Mouse (Mus musculus) hindbrain, embryonic 15.5 days (tissue): ENCODE results near the gene Slc35a3. TPM values are rescaled to one million over a fixed set of nuclear protein-coding genes. Genes with fewer than 3 reads are reported as not detected.

Source experiments
- ATAC-seq: fragments of 200-750 bp; cut with Nextera tagmentation; 2 replicates; pipeline ENCODE4 v1.8.0; 2017; ENCODE audit warnings: low read depth, moderate number of reproducible peaks, moderate TSS enrichment; ENCODE audit not compliant: low FRiP score
- H3K27ac ChIP-seq: fragments of 300-500 bp; sonication (generic); replicated peaks from 2 replicates; pipeline ENCODE4 v1.5.1; 2015; ENCODE audit warnings: mild to moderate bottlenecking, inconsistent platforms
- H3K27me3 ChIP-seq: fragments of 300-500 bp; sonication (generic); 2 replicates; pipeline ENCODE4 v1.6.1; 2015; ENCODE audit warnings: control low read depth, inconsistent platforms
- H3K36me3 ChIP-seq: fragments of 300-500 bp; sonication (generic); 2 replicates; pipeline ENCODE4 v1.6.1; 2015; ENCODE audit warnings: control low read depth, inconsistent platforms
- H3K4me1 ChIP-seq: fragments of 300-500 bp; sonication (generic); replicated peaks from 2 replicates; pipeline ENCODE4 v1.6.1; 2015; ENCODE audit warnings: control low read depth, inconsistent platforms
- H3K4me2 ChIP-seq: fragments of 300-500 bp; sonication (generic); 2 replicates; pipeline ENCODE4 v1.6.1; 2015; ENCODE audit warnings: moderate library complexity, mild to moderate bottlenecking, inconsistent platforms
- H3K4me3 ChIP-seq: fragments of 300-500 bp; sonication (generic); 2 replicates; pipeline ENCODE4 v1.5.1; 2015; ENCODE audit warnings: mild to moderate bottlenecking, inconsistent platforms
- H3K9ac ChIP-seq: fragments of 300-500 bp; sonication (generic); 2 replicates; pipeline ENCODE4 v1.6.1; 2015; ENCODE audit warnings: inconsistent platforms
- H3K9me3 ChIP-seq: fragments of 300-500 bp; sonication (generic); 2 replicates; pipeline ENCODE4 v1.6.1; 2016; ENCODE audit warnings: control low read depth, inconsistent platforms
- WGBS: fragments of 180-500 bp; shearing (Covaris S2); methylation state at CpG from one replicate; pipeline ENCODE4 v1.1.7; 2015; 5-methylcytosine and 5-hydroxymethylcytosine counted together
- polyA plus RNA-seq: library from polyadenylated mRNA; unstranded; fragments of >200 nt; fragmentation: Nextera tagmentation; extraction: Ambion mirVana; gene quantifications from 2 replicates; pipeline ENCODE4 v1.2.1, GENCODE M21; 2015

Gene Slc35a3
- polyA plus RNA-seq, 1 experiment from 2014 or later: 8.7 TPM

- no peaks in the 10 kb centered on the region for H3K4me1 ChIP-seq
- ATAC-seq: no peak
- no peak overlapping the region for H3K27ac ChIP-seq
- H3K4me3 ChIP-seq: no peak overlapping the region
- H3K4me2 ChIP-seq: no peak overlapping the region
- 90% methylated on average over 4 of the region's 4 CpGs for WGBS
- no peaks in the 10 kb centered on the region for H3K9me3 ChIP-seq
- no peak overlapping the region for H3K9ac ChIP-seq
- H3K36me3 ChIP-seq: no peaks in the 10 kb centered on the region
- H3K27me3 ChIP-seq: no peaks in the 10 kb centered on the region
These were observed 10.3 kb upstream of the Slc35a3 start for GRCm38 (mm10) chr3:116722980-116723379.

GRCm38 (mm10) chr3:116718951-116719350, 6.3 kb upstream of the Slc35a3 start:
- no peaks in the 10 kb centered on the region for H3K4me1 ChIP-seq
- H3K36me3 ChIP-seq: no peaks in the 10 kb centered on the region
- H3K9ac ChIP-seq: no peak overlapping the region
- 78% methylated on average over 3 of the region's 3 CpGs for WGBS
- H3K27me3 ChIP-seq: no peaks in the 10 kb centered on the region
- no peak overlapping the region for H3K27ac ChIP-seq
- H3K9me3 ChIP-seq: no peaks in the 10 kb centered on the region
- no peak overlapping the region for H3K4me3 ChIP-seq
- no peak overlapping the region for H3K4me2 ChIP-seq
- ATAC-seq: no peak

DNA sequence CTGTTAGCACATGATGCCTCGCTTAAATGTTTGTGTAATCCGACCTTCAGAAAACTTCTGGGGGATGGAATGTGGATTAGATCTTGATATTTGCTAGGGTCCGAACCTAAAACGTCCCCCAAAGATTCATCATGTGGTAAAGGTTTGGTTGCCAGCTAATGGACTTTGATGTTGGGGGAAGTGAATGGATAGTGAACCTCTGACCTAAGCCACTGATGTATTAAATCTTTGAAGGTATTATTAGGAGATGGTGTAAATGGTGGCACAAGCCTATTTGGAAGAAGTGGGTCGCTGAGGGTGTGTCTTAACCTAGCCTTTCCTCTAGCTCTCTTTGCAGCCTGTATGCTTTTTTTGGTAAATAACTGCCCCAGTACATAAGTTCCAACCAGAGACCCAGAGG, 400 bp upstream of the Slc35a3 start:
- WGBS: 47% methylated on average over 5 of the region's 5 CpGs
- no peaks in the 10 kb centered on the region for H3K9me3 ChIP-seq
- H3K4me3 ChIP-seq: peak overlapping the region; percentile 91
- H3K9ac ChIP-seq: peak overlapping the region; percentile 89
- H3K27ac ChIP-seq: no peak overlapping the region
- H3K36me3 ChIP-seq: no peaks in the 10 kb centered on the region
- no peak for ATAC-seq
- H3K27me3 ChIP-seq: peaks cover 5% of the 10 kb centered on the region; the same call in 1 of the 2 replicates
- H3K4me2 ChIP-seq: peak overlapping the region; percentile 89
- peaks cover 14% of the 10 kb centered on the region for H3K4me1 ChIP-seq

- H3K4me3 ChIP-seq: peak overlapping the region; percentile 91
- peaks cover 5% of the 10 kb centered on the region; the same call in 1 of the 2 replicates for H3K27me3 ChIP-seq
- H3K27ac ChIP-seq: peak overlapping the region; percentile 72
- H3K36me3 ChIP-seq: 0 out of 2 replicates have a peak, but pooled peaks cover 2% of the 10 kb centered on the region
- H3K9ac ChIP-seq: peak overlapping the region; percentile 89
- H3K4me1 ChIP-seq: peaks cover 14% of the 10 kb centered on the region
- H3K4me2 ChIP-seq: peak overlapping the region; percentile 89
- WGBS: under 1% methylated on average over 76 of the region's 85 CpGs
- no peaks in the 10 kb centered on the region for H3K9me3 ChIP-seq
- ATAC-seq: peak; percentile 93
These were observed 801 bp downstream of the Slc35a3 start for GRCm38 (mm10) chr3:116711624-116712435.

DNA sequence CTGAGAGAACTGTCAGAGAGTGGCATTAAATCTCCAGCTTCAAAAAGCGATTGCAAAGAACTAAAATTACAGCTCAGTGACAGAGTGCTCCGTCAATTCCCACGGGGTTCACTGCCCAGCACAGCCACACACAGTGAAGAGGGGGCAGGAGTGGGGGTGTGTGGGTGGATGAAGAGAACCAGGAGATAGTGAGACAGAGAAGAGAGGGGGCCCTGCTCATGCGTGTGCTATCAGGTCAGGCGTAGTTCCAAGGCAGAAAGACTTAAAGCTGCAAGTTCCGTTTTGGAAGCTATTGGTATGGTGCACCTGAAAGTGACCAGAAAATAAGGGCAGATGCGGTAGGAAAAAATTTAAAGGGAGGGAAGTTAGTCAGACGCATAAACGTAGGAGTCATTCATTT, 1.7 kb downstream of the Slc35a3 start:
- peak overlapping the region; percentile 89 for H3K4me2 ChIP-seq
- peak overlapping the region; percentile 91 for H3K4me3 ChIP-seq
- peaks cover 14% of the 10 kb centered on the region for H3K4me1 ChIP-seq
- WGBS: 56% methylated on average over 9 of the region's 9 CpGs
- H3K9me3 ChIP-seq: no peaks in the 10 kb centered on the region
- H3K9ac ChIP-seq: 0 out of 2 replicates have a peak overlapping the region, but pooled peaks have one; percentile 89
- ATAC-seq: no peak
- H3K27ac ChIP-seq: no peak overlapping the region
- H3K36me3 ChIP-seq: 0 out of 2 replicates have a peak, but pooled peaks cover 6% of the 10 kb centered on the region
- H3K27me3 ChIP-seq: peaks cover 5% of the 10 kb centered on the region; the same call in 1 of the 2 replicates

- Histone ChIP-seq H3K4me3 (no peak overlapping the region), H3K9ac (no peak overlapping the region), H3K36me3 (0 out of 2 replicates have a peak, but pooled peaks cover 6% of the 10 kb centered on the region), H3K9me3 (no peaks in the 10 kb centered on the region), H3K4me1 (peaks cover under 1% of the 10 kb centered on the region), H3K27ac (no peak overlapping the region), H3K27me3 (no peaks in the 10 kb centered on the region), H3K4me2 (no peak overlapping the region)
- WGBS: 85% methylated on average over 1 of the region's 1 CpGs
- ATAC-seq: no peak
These were observed 6.9 kb downstream of the Slc35a3 start for GRCm38 (mm10) chr3:116705637-116706204.

DNA sequence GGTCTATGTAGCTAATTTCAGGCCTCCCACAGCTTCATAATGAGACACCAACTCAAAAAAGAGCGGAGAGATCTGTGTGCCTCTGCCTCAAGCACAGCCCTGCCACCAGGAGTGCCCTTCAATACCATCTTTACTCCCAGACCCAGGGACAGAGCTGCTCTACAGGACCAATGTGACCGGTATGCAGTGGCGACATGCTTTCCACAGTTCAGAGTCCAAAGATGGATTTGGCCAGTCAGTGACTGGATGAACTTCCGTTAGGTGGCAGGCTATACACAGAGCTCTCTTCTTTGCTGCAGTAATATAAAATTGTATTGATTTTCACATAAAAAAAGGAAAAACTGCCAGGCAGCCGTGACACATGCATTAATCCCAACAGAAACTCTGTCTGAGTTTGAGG, 8.8 kb downstream of the Slc35a3 start:
- Histone ChIP-seq H3K9me3 (no peaks in the 10 kb centered on the region), H3K27ac (no peak overlapping the region), H3K4me2 (no peak overlapping the region), H3K9ac (no peak overlapping the region), H3K4me1 (no peaks in the 10 kb centered on the region), H3K36me3 (0 out of 2 replicates have a peak, but pooled peaks cover 6% of the 10 kb centered on the region), H3K4me3 (no peak overlapping the region), H3K27me3 (no peaks in the 10 kb centered on the region)
- 92% methylated on average over 5 of the region's 5 CpGs for WGBS
- no peak for ATAC-seq

DNA sequence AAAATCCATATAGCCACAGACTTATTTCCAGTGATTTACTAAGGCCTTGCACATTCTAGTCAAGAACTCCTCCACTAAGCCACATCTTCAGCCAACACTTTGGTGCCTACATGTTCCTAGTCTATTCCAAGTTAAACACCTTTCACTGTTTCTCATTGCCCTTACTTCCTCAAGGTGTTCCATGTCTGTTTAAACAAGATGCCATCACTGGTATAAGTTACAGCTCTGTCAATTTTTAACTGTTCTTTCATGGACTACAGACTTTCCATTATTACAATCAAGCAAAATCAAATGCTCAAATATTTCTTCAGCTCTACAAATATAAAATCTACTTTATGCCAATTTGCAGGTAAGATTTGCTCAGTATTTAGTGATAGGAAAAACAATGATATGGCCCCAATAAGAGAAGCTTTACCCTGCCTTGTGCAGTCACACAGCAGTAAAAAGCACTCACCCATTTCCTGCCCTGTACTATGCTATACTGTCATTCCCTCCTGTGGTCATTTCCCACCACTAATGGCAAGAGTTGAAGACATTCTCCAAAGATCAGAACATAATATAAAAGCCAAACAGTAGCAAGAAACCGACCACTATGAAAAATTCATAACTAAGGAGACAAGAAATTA, 9.9 kb downstream of the Slc35a3 start:
- 88% methylated on average over 1 of the region's 1 CpGs for WGBS
- Histone ChIP-seq H3K9me3 (no peaks in the 10 kb centered on the region), H3K4me1 (no peaks in the 10 kb centered on the region), H3K27ac (no peak overlapping the region), H3K4me2 (no peak overlapping the region), H3K36me3 (0 out of 2 replicates have a peak, but pooled peaks cover 6% of the 10 kb centered on the region), H3K9ac (no peak overlapping the region), H3K27me3 (no peaks in the 10 kb centered on the region), H3K4me3 (no peak overlapping the region)
- no peak for ATAC-seq

DNA sequence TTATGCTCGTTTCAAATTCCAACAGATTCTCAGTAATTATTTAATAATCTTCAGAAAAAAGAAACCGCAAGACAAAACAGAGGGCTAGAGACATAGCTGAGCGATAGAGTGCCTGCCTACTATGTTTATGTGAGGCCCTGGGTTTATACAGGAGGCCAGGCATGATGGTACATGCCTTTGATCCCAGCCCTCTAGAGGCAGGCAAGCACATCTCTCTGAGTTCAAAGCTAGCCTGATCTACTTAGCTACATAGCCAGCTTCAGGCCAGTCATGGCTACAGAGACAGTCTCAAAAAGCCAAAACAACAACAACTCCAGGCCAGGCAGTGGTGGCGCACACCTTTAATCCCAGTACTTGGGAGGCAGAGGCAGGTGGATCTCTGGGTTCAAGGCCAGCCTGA, 11.0 kb downstream of the Slc35a3 start:
- Histone ChIP-seq H3K9me3 (no peaks in the 10 kb centered on the region), H3K27ac (no peak overlapping the region), H3K4me3 (no peak overlapping the region), H3K4me1 (no peaks in the 10 kb centered on the region), H3K9ac (no peak overlapping the region), H3K27me3 (no peaks in the 10 kb centered on the region), H3K4me2 (no peak overlapping the region), H3K36me3 (0 out of 2 replicates have a peak, but pooled peaks cover 1% of the 10 kb centered on the region)
- 97% methylated on average over 4 of the region's 4 CpGs for whole genome bisulfite sequencing
- no peak for ATAC-seq

- 63% methylated on average over 2 of the region's 2 CpGs for WGBS
These were observed 13.8 kb downstream of the Slc35a3 start for GRCm38 (mm10) chr3:116698786-116699185.

GRCm38 (mm10) chr3:116695666-116695985, 17.0 kb downstream of the Slc35a3 start:
- H3K27ac ChIP-seq: no peak overlapping the region
- no peaks in the 10 kb centered on the region for H3K4me1 ChIP-seq
- WGBS: 87% methylated on average over 2 of the region's 2 CpGs
- no peak overlapping the region for H3K4me2 ChIP-seq
- ATAC-seq: no peak
- no peaks in the 10 kb centered on the region for H3K27me3 ChIP-seq
- H3K4me3 ChIP-seq: no peak overlapping the region
- H3K9me3 ChIP-seq: no peaks in the 10 kb centered on the region
- no peak overlapping the region for H3K9ac ChIP-seq
- no peaks in the 10 kb centered on the region for H3K36me3 ChIP-seq

More at GRCm38 (mm10) chr3:116698786-116699185, 13.8 kb downstream of the Slc35a3 start:
- Histone ChIP-seq H3K27ac (no peak overlapping the region), H3K9ac (no peak overlapping the region), H3K9me3 (no peaks in the 10 kb centered on the region), H3K27me3 (no peaks in the 10 kb centered on the region), H3K4me3 (no peak overlapping the region), H3K36me3 (no peaks in the 10 kb centered on the region), H3K4me1 (no peaks in the 10 kb centered on the region), H3K4me2 (no peak overlapping the region)
- no peak for ATAC-seq
